Comparison of ENCODE assay signal across 12 mouse cellular contexts in the genomic region with DNA sequence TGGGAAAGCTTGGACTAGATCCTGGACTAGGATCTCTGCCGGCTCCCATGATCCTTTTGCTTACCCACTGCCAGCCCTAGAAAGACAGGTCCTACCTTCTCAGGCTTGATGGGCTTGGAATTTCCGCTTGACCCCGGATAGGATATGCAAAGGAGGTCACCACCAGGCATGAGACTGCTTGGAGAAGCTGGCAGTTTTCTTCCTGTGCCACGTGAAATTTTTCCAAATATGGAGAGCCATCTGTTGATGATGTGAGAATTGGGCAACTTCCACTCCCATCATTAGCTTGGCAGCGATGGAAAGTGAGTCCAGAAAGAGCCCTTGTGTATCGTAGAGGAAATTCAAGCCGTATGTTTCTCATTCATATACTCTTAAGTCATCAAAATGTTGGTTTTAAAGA. TPM values are rescaled to one million over a fixed set of nuclear protein-coding genes. Genes with fewer than 3 reads are reported as not detected.
DNase-seq lines count a peak whose midpoint lies in the region; ATAC-seq and TF ChIP-seq lines count a peak whose summit lies in the region.
"Had no signal": no experiment of that assay in that cellular context is flagged by ENCODE, and none has a peak within 500 bp of the region (broad histone marks: within the 10 kb centered on the region; RNA-seq: fewer than 3 reads in every experiment).

No protein-coding gene starts in this region.

- H3K27ac ChIP-seq in embryonic fibroblast, embryonic 13.5 days (ENCODE audit: insufficient read depth, low read length): peak overlapping the region; percentile 16; the same call in 1 of the 2 replicates
- no peak overlapping the region for H3K27ac ChIP-seq in limb, embryonic 14.5 days (replicated peaks; ENCODE audit: low read depth, low read length)

- H3K36me3 ChIP-seq in limb, embryonic 14.5 days (ENCODE audit: control insufficient read depth, insufficient read depth, low read length): no peaks in the 10 kb centered on the region

- peak; percentile 13 to 25 for DNase-seq in left cerebral cortex, postnatal 25 days (ENCODE audit: low spot score in 2 of 2)
- DNase-seq in left cerebral cortex, adult 9 months (ENCODE audit: low spot score in 2 of 2): no peak
- DNase-seq in cerebellum, adult 18-20 months: peak; percentile 64 to 72
- peak; percentile 79 for DNase-seq in limb, embryonic 14.5 days (ENCODE audit: low spot score)
- no peak for DNase-seq in spleen, postnatal 10 days (ENCODE audit: low spot score in 2 of 2)
- DNase-seq in heart, adult 18-20 months: no peak
- DNase-seq: adrenal gland, postnatal 10 days; gastrocnemius, postnatal 14 days; left cerebral cortex, postnatal 4 days; lung, embryonic 14.5 days; thymus, postnatal 36 days had no signal

- H3K4me1 ChIP-seq in embryonic fibroblast, embryonic 13.5 days (ENCODE audit: control insufficient read depth, insufficient read depth, low read length): no peaks in the 10 kb centered on the region
- H3K4me1 ChIP-seq in limb, embryonic 14.5 days (ENCODE audit: control insufficient read depth, insufficient read depth, low read length): peaks cover 13% of the 10 kb centered on the region

- 27% methylated on average over 7 of the region's 7 CpGs for WGBS in limb, embryonic 14.5 days

- no peak overlapping the region for H3K4me3 ChIP-seq in embryonic fibroblast, embryonic 13.5 days (ENCODE audit: insufficient read depth, low read length)
- H3K4me3 ChIP-seq in limb, embryonic 14.5 days (replicated peaks; ENCODE audit: low read length): no peak overlapping the region

- no peak for TF ChIP-seq POLR2A in embryonic fibroblast, embryonic 13.5 days (IDR thresholded peaks at IDR 0.05; ENCODE audit: low read depth, low read length)
- no peak for TF ChIP-seq POLR2A in limb, embryonic 14.5 days (IDR thresholded peaks at IDR 0.05; ENCODE audit: borderline replicate concordance, extremely low read depth, insufficient read depth, insufficient read length)

- H3K4me2 ChIP-seq in limb, embryonic 14.5 days (replicated peaks; ENCODE audit: low read depth, low read length, severe bottlenecking): no peak overlapping the region
- H3K4me2 ChIP-seq: lung, embryonic 14.5 days had no signal

- H3K9ac ChIP-seq in limb, embryonic 14.5 days (ENCODE audit: low read depth, low read length, severe bottlenecking): no peak overlapping the region
- H3K9ac ChIP-seq: lung, embryonic 14.5 days had no signal

- H3K27me3 ChIP-seq in limb, embryonic 14.5 days (ENCODE audit: control insufficient read depth, insufficient read depth, low read length): no peaks in the 10 kb centered on the region

- ATAC-seq in limb, embryonic 14.5 days (ENCODE audit: low FRiP score, low read depth): no peak

- intact Hi-C loops in left cerebral cortex, postnatal 25 days (cut with DNase I): no loop called here

- no peak for TF ChIP-seq CTCF in embryonic fibroblast, embryonic 13.5 days (IDR thresholded peaks at IDR 0.05; ENCODE audit: borderline replicate concordance, insufficient read depth, low read length)

- no peaks in the 10 kb centered on the region for H3K9me3 ChIP-seq in limb, embryonic 14.5 days (ENCODE audit: control insufficient read depth, low read length)

RNA-seq across cellular contexts. Expression of a gene that starts 39.8 kb away (rescaled TPM):
- 1 to 10 TPM; 8.4 to 9.2 TPM for total RNA-seq in left cerebral cortex, postnatal 25 days (2021)
- polyA plus RNA-seq in embryonic fibroblast, embryonic 13.5 days (2011; ENCODE audit: insufficient read length, low read depth, missing spikeins): 9.7 and 11.0 TPM in 2 replicates
- polyA plus RNA-seq in limb, embryonic 14.5 days (2012; rRNA removed): 25.8 and 26.0 TPM in 2 replicates
- 24.9 and 30.8 TPM in 2 replicates for polyA plus RNA-seq in limb, embryonic 14.5 days (2014; fragmentation: Nextera tagmentation; extraction: Ambion mirVana)
- total RNA-seq in heart, adult 18-20 months (2021): 10 to 100 TPM; 14.9 to 16.3 TPM

RNA-seq across cellular contexts. Expression of a gene that starts 39.9 kb away (rescaled TPM):
- 10 to 100 TPM; 23.5 to 25.2 TPM for total RNA-seq in left cerebral cortex, postnatal 25 days (2021)
- polyA plus RNA-seq in embryonic fibroblast, embryonic 13.5 days (2011; ENCODE audit: insufficient read length, low read depth, missing spikeins): 30.3 and 31.4 TPM in 2 replicates
- 29.3 and 29.6 TPM in 2 replicates for polyA plus RNA-seq in limb, embryonic 14.5 days (2012; rRNA removed)
- 45.3 and 47.9 TPM in 2 replicates for polyA plus RNA-seq in limb, embryonic 14.5 days (2014; fragmentation: Nextera tagmentation; extraction: Ambion mirVana)
- total RNA-seq in heart, adult 18-20 months (2021): 10 to 100 TPM; 12.0 to 15.7 TPM

Comparison
In these comparisons a context has a peak if more than half of its experiments do, and no peak if none do; other contexts are left out.
1. DNase-seq: peak in left cerebral cortex, postnatal 25 days (2 of 2), cerebellum, adult 18-20 months (2 of 2) and limb, embryonic 14.5 days (single experiment); none in left cerebral cortex, adult 9 months (0 of 2), spleen, postnatal 10 days (0 of 2) and heart, adult 18-20 months (0 of 2).